Mouse (Mus musculus) heart, adult 2 months (tissue): Measurements from ENCODE around the gene Plpp3.

Source experiments
- CTCF ChIP-seq: fragments of 200-600 bp; IDR thresholded peaks from 2 replicates; pipeline ENCODE4 v1.8.1; 2022; ENCODE audit warnings: antibody characterized with exemption, mild to moderate bottlenecking, moderate library complexity
- EP300 ChIP-seq: fragments of 200-500 bp; IDR thresholded peaks from 2 replicates; pipeline ENCODE4 v1.6.1; 2011; ENCODE audit warnings: low read depth, low read length, control low read depth; ENCODE audit not compliant: insufficient read depth
- POLR2A ChIP-seq: fragments of 200-500 bp; IDR thresholded peaks from 2 replicates; pipeline ENCODE4 v1.6.1; 2011; ENCODE audit warnings: mild to moderate bottlenecking, low read depth, low read length, control low read depth; ENCODE audit not compliant: insufficient read depth

DNA sequence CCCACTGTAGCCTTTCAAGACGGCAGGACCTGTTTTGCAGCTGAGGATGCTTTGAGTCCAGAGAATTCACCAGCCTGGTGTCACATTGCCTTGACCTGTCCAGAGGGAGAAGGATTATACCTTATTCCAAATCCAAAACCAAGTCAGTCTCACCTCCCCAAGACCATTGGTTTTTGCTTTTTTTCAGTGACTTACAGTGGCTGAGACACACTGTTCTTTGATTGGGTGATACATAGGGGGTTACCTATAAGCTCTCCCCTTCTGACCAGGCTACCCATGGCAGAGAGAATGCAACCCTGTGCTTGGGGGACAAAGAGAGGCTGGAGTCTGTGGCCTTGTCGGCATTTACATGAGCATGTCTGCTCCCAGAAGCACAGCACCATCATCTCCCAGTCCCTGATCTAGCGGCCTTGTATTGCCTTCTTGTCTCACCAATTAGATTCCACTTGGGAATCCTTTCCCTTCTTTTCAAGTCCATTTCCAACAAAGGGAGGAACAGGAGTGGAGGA is 24.6 kb downstream of the Plpp3 start:
- no peak for TF ChIP-seq POLR2A
- no peak for TF ChIP-seq CTCF
- TF ChIP-seq EP300, result no peak
